Mouse (Mus musculus) kidney, adult 2 months (tissue): ENCODE measurements around the gene Grhpr.

Source experiments
- CTCF ChIP-seq: fragments of 200-500 bp; conservative IDR thresholded peaks from 2 replicates; pipeline ENCODE4 v1.5.1; 2011; ENCODE audit warnings: low read depth, mild to moderate bottlenecking, control low read depth, low read length, moderate library complexity, mixed read lengths; ENCODE audit not compliant: insufficient read depth, insufficient read length
- POLR2A ChIP-seq: fragments of 200-500 bp; IDR thresholded peaks from one replicate; pipeline ENCODE4 v1.6.1; 2011; ENCODE audit warnings: low read depth, low read length, control low read depth

DNA sequence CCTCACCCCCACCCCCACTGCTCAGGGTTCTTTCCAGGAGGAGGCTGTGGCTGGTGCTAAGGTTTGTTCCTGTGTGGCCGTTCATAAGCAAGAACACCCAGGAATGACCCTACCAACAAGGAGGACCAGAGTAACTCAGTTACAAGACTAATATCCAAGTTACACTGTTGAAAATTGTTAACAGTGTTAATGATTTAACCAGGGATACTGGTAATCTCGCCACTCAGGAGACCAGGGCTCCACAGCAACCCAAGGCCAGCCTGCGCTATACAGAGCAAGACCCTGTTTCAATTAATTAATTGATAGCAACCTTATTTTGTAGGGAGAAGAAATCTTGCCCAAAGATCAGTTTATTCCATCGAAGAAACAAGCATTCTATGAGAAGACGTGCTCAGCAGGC, 33.7 kb upstream of the Grhpr start:
- TF ChIP-seq CTCF (no peak), POLR2A (no peak)
